Mouse (Mus musculus) CH12.LX (cell line): ENCODE measurements around the gene Zfpm1. TPM values are rescaled to one million over a fixed set of nuclear protein-coding genes. Genes with fewer than 3 reads are reported as not detected.

Source experiments
- DNase-seq: peaks from one replicate; pipeline ENCODE4 v3.0.0-alpha.2; 2013; ENCODE audit errors: extremely low read depth
- H3K27ac ChIP-seq: 2 replicates; pipeline ENCODE4 v1.5.1; 2012; ENCODE audit warnings: low read depth, mild to moderate bottlenecking, control low read depth, moderate library complexity; ENCODE audit not compliant: insufficient read depth
- H3K27me3 ChIP-seq: replicated peaks from 2 replicates; pipeline ENCODE3; 2012; ENCODE audit warnings: inconsistent platforms
- H3K36me3 ChIP-seq, 2 experiments: replicated peaks in 1 of 2; 2 replicates each; pipeline versions ENCODE3 to v1.6.1; 2012; ENCODE audit warnings: inconsistent platforms in 1 of 2, low read length in 1 of 2, mild to moderate bottlenecking in 1 of 2, mixed read lengths in 1 of 2, moderate library complexity in 1 of 2; ENCODE audit not compliant: control insufficient read depth in 1 of 2, insufficient read depth in 1 of 2
- H3K4me1 ChIP-seq, 2 experiments: 2 replicates each; pipeline ENCODE4 v1.6.1; 2012; ENCODE audit warnings: inconsistent platforms in 1 of 2, moderate library complexity in 1 of 2; ENCODE audit not compliant: insufficient read depth in 2 of 2, control insufficient read depth in 1 of 2
- H3K4me2 ChIP-seq: 2 replicates; pipeline ENCODE4 v1.6.1; 2012; ENCODE audit warnings: low read depth, mild to moderate bottlenecking, control low read depth; ENCODE audit not compliant: poor library complexity, insufficient read depth, severe bottlenecking
- H3K4me3 ChIP-seq, 3 experiments: fragments of 150-350 bp in 1 of 3; sonication (generic) in 1 of 3; replicated peaks in 1 of 3; 2 replicates each; pipeline versions ENCODE3 to v1.5.1; 2011 to 2012; ENCODE audit warnings: low read depth in 2 of 3, low read length in 2 of 3, mild to moderate bottlenecking in 2 of 3, moderate library complexity in 2 of 3, control low read depth in 1 of 3, improper control_type of control experiment in 1 of 3, inconsistent platforms in 1 of 3, mixed read lengths in 1 of 3; ENCODE audit not compliant: poor library complexity in 1 of 3
- H3K79me2 ChIP-seq: replicated peaks from 2 replicates; pipeline ENCODE4 v1.6.1; 2012; ENCODE audit warnings: mild to moderate bottlenecking, moderate library complexity; ENCODE audit not compliant: control insufficient read depth, poor library complexity, insufficient read depth, severe bottlenecking; ENCODE audit errors: extremely low read depth
- H3K9ac ChIP-seq: 2 replicates; pipeline ENCODE4 v1.6.1; 2012; ENCODE audit warnings: low read depth, mild to moderate bottlenecking, control low read depth, moderate library complexity; ENCODE audit not compliant: insufficient read depth
- H3K9me3 ChIP-seq: replicated peaks from 2 replicates; pipeline ENCODE3; 2012; ENCODE audit warnings: low read length, inconsistent platforms, mixed read lengths
- BHLHE40 ChIP-seq: IDR thresholded peaks from 2 replicates; pipeline ENCODE4 v1.6.1; 2011; ENCODE audit warnings: mild to moderate bottlenecking, low read depth, low read length, improper control_type of control experiment
- CTCF ChIP-seq, 2 experiments: IDR thresholded peaks in 1 of 2; conservative IDR thresholded peaks in 1 of 2; 2 replicates each; pipeline ENCODE4 v1.5.1; 2011 to 2012; ENCODE audit warnings: low read depth in 2 of 2, low read length in 2 of 2, improper control_type of control experiment in 1 of 2, inconsistent platforms in 1 of 2, mild to moderate bottlenecking in 1 of 2, moderate library complexity in 1 of 2
- E2F4 ChIP-seq: IDR thresholded peaks from 2 replicates; pipeline ENCODE4 v1.6.1; 2011; ENCODE audit warnings: low read depth, low read length, improper control_type of control experiment; ENCODE audit not compliant: insufficient replicate concordance
- IRF4 ChIP-seq: IDR thresholded peaks from 2 replicates; pipeline ENCODE4 v1.6.1; 2014; ENCODE audit warnings: low read depth, mild to moderate bottlenecking, inconsistent platforms, low read length, improper control_type of control experiment
- JUN ChIP-seq: IDR thresholded peaks from 2 replicates; pipeline ENCODE4 v1.6.1; 2011; ENCODE audit warnings: low read depth, mild to moderate bottlenecking, low read length, improper control_type of control experiment, moderate library complexity; ENCODE audit not compliant: insufficient read depth
- JUND ChIP-seq: conservative IDR thresholded peaks from 2 replicates; pipeline ENCODE4 v1.6.1; 2011; ENCODE audit warnings: low read depth, low read length, improper control_type of control experiment
- MXI1 ChIP-seq: IDR thresholded peaks from 2 replicates; pipeline ENCODE4 v1.6.1; 2011; ENCODE audit warnings: mild to moderate bottlenecking, low read depth, low read length, improper control_type of control experiment
- NRF1 ChIP-seq: IDR thresholded peaks from 2 replicates; pipeline ENCODE4 v1.6.1; 2014; ENCODE audit warnings: low read depth, mild to moderate bottlenecking, inconsistent platforms, low read length, improper control_type of control experiment, moderate library complexity
- POLR2A ChIP-seq: IDR thresholded peaks from 2 replicates; pipeline ENCODE4 v1.6.1; 2011; ENCODE audit warnings: low read depth, mild to moderate bottlenecking, improper control_type of control experiment, low read length
- SIN3A ChIP-seq: IDR thresholded peaks from 2 replicates; pipeline ENCODE4 v1.6.1; 2012; ENCODE audit warnings: low read length, improper control_type of control experiment, inconsistent platforms
- TBP ChIP-seq: conservative IDR thresholded peaks from 2 replicates; pipeline ENCODE4 v1.6.1; 2011; ENCODE audit warnings: low read depth, low read length, improper control_type of control experiment
- UBTF ChIP-seq: IDR thresholded peaks from 2 replicates; pipeline ENCODE4 v1.6.1; 2012; ENCODE audit warnings: low read depth, mild to moderate bottlenecking, inconsistent platforms, low read length, improper control_type of control experiment, moderate library complexity
- USF1 ChIP-seq: IDR thresholded peaks from 2 replicates; pipeline ENCODE4 v1.6.1; 2014; ENCODE audit warnings: low read depth, mild to moderate bottlenecking, inconsistent platforms, low read length, improper control_type of control experiment
- ZC3H11A ChIP-seq: IDR thresholded peaks from 2 replicates; pipeline ENCODE4 v1.6.1; 2012; ENCODE audit warnings: low read depth, mild to moderate bottlenecking, inconsistent platforms, low read length, improper control_type of control experiment
- ZNF384 ChIP-seq: IDR thresholded peaks from 2 replicates; pipeline ENCODE4 v1.6.1; 2012; ENCODE audit warnings: low read depth, low read length, improper control_type of control experiment, inconsistent platforms
- dilution Hi-C: fragments of 300-500 bp; cut with MboI; formaldehyde crosslinking; loops from 2 replicates; pipeline ENCODE4 v1.14.3; 2020; ENCODE audit warnings: low sequenced_read_pairs; ENCODE audit not compliant: extremely low pct_unique_long_range_greater_than_20kb, extremely low pct_ligation_motif_present
- in situ Hi-C: fragments of 300-500 bp; cut with MboI; formaldehyde crosslinking; loops from 3 replicates; pipeline ENCODE4 v1.14.3; 2019; ENCODE audit warnings: low sequenced_read_pairs, low pct_ligation_motif_present, low pct_unique_long_range_greater_than_20kb, mixed read lengths
- polyA plus RNA-seq: library from polyadenylated mRNA; unstranded; fragments of >175 nt; gene quantifications from 2 replicates; pipeline ENCODE4 v1.2.1, GENCODE M21; 2012; ENCODE audit warnings: low read depth; ENCODE audit not compliant: insufficient read length
- total RNA-seq, 2 experiments: library from RNA; depleted of rRNA; stranded (reverse); fragments of 300-350 nt in 1 of 2; fragments of >200 nt in 1 of 2; gene quantifications; 2 replicates each; pipeline ENCODE4 v1.2.3; 2012 to 2014

Zfpm1 gene
- total and polyA plus RNA-seq, 3 experiments, result 11.0 to 63.5 (median 30.1) TPM

- H3K27me3 ChIP-seq, result no peaks in the 10 kb centered on the region
- H3K4me1 ChIP-seq, result peaks cover 47 to 66% of the 10 kb centered on the region in 2 experiments
- dilution Hi-C loops, result no loop called here
- peak overlapping the region; percentile 82; the same call in 1 of the 2 replicates for H3K4me2 ChIP-seq
- H3K9ac ChIP-seq, result no peak overlapping the region
- H3K4me3 ChIP-seq, result peak overlapping the region in 1 of 3 experiments; percentile 33
- TF ChIP-seq TBP, result no peak
- TF ChIP-seq MXI1, result 0 out of 2 replicates have a peak, but pooled peaks have one; percentile 25
- no peak for TF ChIP-seq ZNF384
- DNase-seq, result no peak
- in situ Hi-C loops, result no loop called here
- H3K27ac ChIP-seq, result no peak overlapping the region
- no peaks in the 10 kb centered on the region for H3K9me3 ChIP-seq
- peaks cover 37% of the 10 kb centered on the region for H3K79me2 ChIP-seq
- H3K36me3 ChIP-seq, result peaks cover 5 to 55% of the 10 kb centered on the region in 2 experiments
These were observed 5.0 kb downstream of the Zfpm1 start for GRCm38 (mm10) chr8:122286899-122287298.

- no peak overlapping the region for H3K4me3 ChIP-seq
- no peaks in the 10 kb centered on the region for H3K27me3 ChIP-seq
- peaks cover 32% of the 10 kb centered on the region for H3K79me2 ChIP-seq
- in situ Hi-C loops (no loop called here), dilution Hi-C loops (no loop called here)
- no peak overlapping the region for H3K4me2 ChIP-seq
- no peaks in the 10 kb centered on the region for H3K9me3 ChIP-seq
- H3K4me1 ChIP-seq, result peaks cover 47 to 74% of the 10 kb centered on the region in 2 experiments
- DNase-seq, result no peak
- peaks cover 5 to 63% of the 10 kb centered on the region in 2 experiments for H3K36me3 ChIP-seq
- H3K27ac ChIP-seq, result no peak overlapping the region
- TF ChIP-seq SIN3A, result no peak
- TF ChIP-seq, all 38 proteins: peak for 0
- H3K9ac ChIP-seq, result no peak overlapping the region
These were observed 5.8 kb downstream of the Zfpm1 start for GRCm38 (mm10) chr8:122287742-122288141.

- H3K9ac ChIP-seq, result no peak overlapping the region
- no peak overlapping the region for H3K4me2 ChIP-seq
- no peaks in the 10 kb centered on the region for H3K9me3 ChIP-seq
- peak overlapping the region in 1 of 3 experiments; percentile 1 for H3K4me3 ChIP-seq
- no peaks in the 10 kb centered on the region for H3K27me3 ChIP-seq
- dilution Hi-C loops, result no loop called here
- peaks cover 5 to 69% of the 10 kb centered on the region in 2 experiments for H3K36me3 ChIP-seq
- TF ChIP-seq IRF4, result no peak
- no peak for TF ChIP-seq BHLHE40
- TF ChIP-seq E2F4, result no peak
- TF ChIP-seq UBTF, result no peak
- no peak for TF ChIP-seq ZC3H11A
- TF ChIP-seq CTCF (conservative IDR thresholded peaks at IDR 0.05 in 1 of 2, IDR thresholded peaks at IDR 0.05 in 1 of 2; ENCODE audit: low read depth in 2 of 2, low read length in 2 of 2), result no peak
- TF ChIP-seq POLR2A, result no peak
- TF ChIP-seq JUN, result no peak
- no peak for TF ChIP-seq NRF1
- TF ChIP-seq SIN3A, result no peak
- no peak for TF ChIP-seq JUND
- no peak for TF ChIP-seq ZNF384
- no peak for TF ChIP-seq USF1
- TF ChIP-seq, all 38 proteins: peak for 0
- in situ Hi-C loops, result no loop called here
- Histone ChIP-seq H3K4me1 (peaks cover 47 to 80% of the 10 kb centered on the region in 2 experiments), H3K79me2 (peaks cover 26% of the 10 kb centered on the region), H3K27ac (no peak overlapping the region)
- DNase-seq, result no peak
These were observed 6.4 kb downstream of the Zfpm1 start for GRCm38 (mm10) chr8:122288344-122288743.
